Mouse (Mus musculus): ENCODE data around the gene Pou2f1.
A peak's percentile ranks its signal among the peaks of the same experiment; 100 is the strongest.

DNA sequence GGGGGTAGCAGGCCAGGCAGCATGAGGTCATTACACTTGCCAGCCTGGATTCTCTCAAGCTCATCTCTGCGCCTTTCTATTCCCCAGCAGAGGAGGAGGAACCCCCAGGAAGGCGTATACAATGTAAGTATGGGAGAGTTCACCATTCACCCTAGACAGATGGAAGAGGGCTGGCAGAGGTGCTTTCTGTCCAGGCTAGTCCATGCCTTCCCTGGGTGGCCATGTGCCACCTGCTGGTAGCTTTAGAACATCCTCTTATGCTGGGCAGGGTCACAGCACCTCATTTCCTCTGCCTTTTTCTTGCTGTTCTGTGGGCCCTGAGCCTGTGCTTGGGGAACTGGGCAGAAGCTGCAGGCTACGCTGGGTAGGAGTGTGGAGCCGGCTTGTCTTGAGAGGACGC lies 144.1 kb downstream of the Pou2f1 start:
- peak; percentile 62 for TF ChIP-seq CTCF (conservative IDR thresholded peaks at IDR 0.05; ENCODE audit: insufficient read depth, insufficient read length, low read depth, low read length)
- TF ChIP-seq POLR2A (IDR thresholded peaks at IDR 0.05; ENCODE audit: low read depth, low read length): no peak
